Mouse (Mus musculus) bone marrow, adult 2 months (tissue): ENCODE measurements around the gene Tenm4.

Experiments
- CTCF ChIP-seq: fragments of 200-500 bp; IDR thresholded peaks from 2 replicates; pipeline ENCODE4 v1.5.1; 2011; ENCODE audit warnings: low read length, control low read depth; ENCODE audit not compliant: control insufficient read depth, insufficient read depth
- POLR2A ChIP-seq: fragments of 200-500 bp; IDR thresholded peaks from 2 replicates; pipeline ENCODE4 v1.6.1; 2011; ENCODE audit warnings: low read depth, mild to moderate bottlenecking, control low read depth, low read length, borderline replicate concordance; ENCODE audit not compliant: control insufficient read depth

DNA sequence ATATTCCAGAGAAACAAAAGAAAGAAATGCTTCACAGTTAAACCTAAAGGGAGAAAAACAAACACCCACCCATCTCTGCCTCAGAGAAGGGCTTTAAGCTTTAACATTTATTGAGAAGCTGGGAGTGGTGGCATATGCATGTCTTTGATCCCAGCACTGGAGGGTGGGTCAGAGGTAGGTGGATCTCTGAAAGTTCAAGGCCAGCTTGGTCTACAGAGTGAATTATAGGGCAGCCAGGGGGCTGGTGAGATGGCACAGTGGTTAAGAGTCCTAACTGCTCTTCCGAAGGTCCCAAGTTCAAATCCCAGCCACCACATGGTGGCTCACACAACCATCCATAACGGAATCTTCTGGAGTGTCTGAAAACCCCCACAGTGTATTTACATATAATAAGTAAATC, 581.7 kb downstream of the Tenm4 start:
- no peak for TF ChIP-seq POLR2A
- no peak for TF ChIP-seq CTCF
